Mouse (Mus musculus): Measurements from ENCODE around the gene 1700020L24Rik. TPM values are rescaled to one million over a fixed set of nuclear protein-coding genes. Genes with fewer than 3 reads are reported as not detected.

The 1700020L24Rik gene
- total RNA-seq, 2 experiments from 2014 or later, result not detected

GRCm38 (mm10) chr11:83468765-83469164, 31.3 kb downstream of the 1700020L24Rik start:
- intact Hi-C loops (cut with DNase I), result no loop called here
- DNase-seq, result no peak

- intact Hi-C loops (cut with DNase I), result loop anchor here (1.0 kb wide), 1 partner anchor 28 kb away; no protein-coding TSS in a partner anchor
- DNase-seq, result no peak
Measured at GRCm38 (mm10) chr11:83471766-83472165, 34.3 kb downstream of the 1700020L24Rik start.

- intact Hi-C loops (cut with DNase I), result loop anchor here (1.0 kb wide), 1 partner anchor 29 kb away; no protein-coding TSS in a partner anchor
Measured at GRCm38 (mm10) chr11:83472324-83473234, 35.1 kb downstream of the 1700020L24Rik start, which contains the start of gene Taf15. Gene Taf15 (plus strand): TSS chr11:83473086.

GRCm38 (mm10) chr11:83473235-83474016, 35.9 kb downstream of the 1700020L24Rik start:
- peak in 1 of 2 experiments; percentile 35 for DNase-seq
- intact Hi-C loops (cut with DNase I), result no loop called here

More at GRCm38 (mm10) chr11:83472324-83473234, 35.1 kb downstream of the 1700020L24Rik start, which contains the start of gene Taf15:
- DNase-seq, result peak; percentile 99

Other genes starting within 250 kb of the 1700020L24Rik start
- gene Slfn3, start 246.3 kb upstream of the 1700020L24Rik start, total RNA-seq (2021), result 1 to 10 TPM; 3.3 to 3.7 TPM
- gene Slfn14, start 151.0 kb upstream of the 1700020L24Rik start, total RNA-seq (2021), result under 1 TPM; 0.10 to 0.15 TPM
- gene Ap2b1, start 138.7 kb upstream of the 1700020L24Rik start, total RNA-seq (2021), result 10 to 100 TPM; 73.2 to 81.4 TPM
- gene Pex12, start 135.1 kb upstream of the 1700020L24Rik start, total RNA-seq (2021), result 10 to 100 TPM; 12.8 to 12.9 TPM
- gene Rasl10b, start 28.5 kb upstream of the 1700020L24Rik start, total RNA-seq (2021), result 10 to 100 TPM; 25.7 to 25.9 TPM
- not detected for gene Gas2l2, start 8.2 kb upstream of the 1700020L24Rik start, total RNA-seq (2021)
- gene Mmp28, start 25.4 kb downstream of the 1700020L24Rik start, total RNA-seq (2021), result 1 to 10 TPM; 7.4 to 8.4 TPM
- 10 to 100 TPM; 39.8 to 46.3 TPM for gene Taf15, start 35.4 kb downstream of the 1700020L24Rik start, total RNA-seq (2021)
- gene Heatr9, start 84.5 kb downstream of the 1700020L24Rik start, total RNA-seq (2021), result not detected
- not detected for gene Ccl5, start 92.8 kb downstream of the 1700020L24Rik start, total RNA-seq (2021)
- 1 to 10 TPM; 2.9 to 5.3 TPM for gene Ccl9, start 141.0 kb downstream of the 1700020L24Rik start, total RNA-seq (2021)
- gene Ccl6, start 155.4 kb downstream of the 1700020L24Rik start, total RNA-seq (2021), result 1 to 10 TPM; 3.0 to 4.5 TPM
- gene Rpl9-ps1, start 207.9 kb downstream of the 1700020L24Rik start, total RNA-seq (2021), result not detected
- under 1 TPM in 1 of 2 experiments, not detected in 1; 0.35 TPM for gene Ccl3, start 211.7 kb downstream of the 1700020L24Rik start, total RNA-seq (2021)
- not detected for gene Ccl4, start 224.9 kb downstream of the 1700020L24Rik start, total RNA-seq (2021)